Mouse (Mus musculus): ENCODE results near the gene Mcrs1.

Gene Mcrs1

GRCm38 (mm10) chr15:99198761-99199160 lies 53.0 kb downstream of the Mcrs1 start:
- no peak for DNase-seq (ENCODE audit: low read depth)

GRCm38 (mm10) chr15:99195043-99195442 lies 56.7 kb downstream of the Mcrs1 start:
- no peak for DNase-seq (ENCODE audit: low read depth)

- no peak for DNase-seq (ENCODE audit: low read depth)
Observed at GRCm38 (mm10) chr15:99194358-99194757, 57.4 kb downstream of the Mcrs1 start.

Measured in c-Kit-positive CD71-positive TER-119-negative erythroid progenitor cells, embryonic 14.5 days (primary cell).